Mouse (Mus musculus) olfactory bulb, adult 2 months (tissue): Measurements from ENCODE around the gene Ctdspl. TPM values are rescaled to one million over a fixed set of nuclear protein-coding genes. Genes with fewer than 3 reads are reported as not detected.
A peak's percentile ranks its signal among the peaks of the same experiment; 100 is the strongest.

Experiments
- H3K27ac ChIP-seq: fragments of 200-500 bp; 2 replicates; pipeline ENCODE4 v1.5.1; 2012; ENCODE audit warnings: low read depth, low read length; ENCODE audit not compliant: insufficient read depth
- H3K4me1 ChIP-seq: fragments of 200-500 bp; 2 replicates; pipeline ENCODE4 v1.6.1; 2012; ENCODE audit warnings: low read length; ENCODE audit not compliant: control insufficient read depth, insufficient read depth
- H3K4me3 ChIP-seq: fragments of 200-500 bp; 2 replicates; pipeline ENCODE4 v1.5.1; 2012; ENCODE audit warnings: mild to moderate bottlenecking, low read depth, low read length, moderate library complexity; ENCODE audit not compliant: insufficient read depth
- CTCF ChIP-seq: fragments of 200-500 bp; IDR thresholded peaks from 2 replicates; pipeline ENCODE4 v1.5.1; 2012; ENCODE audit warnings: low read depth, mild to moderate bottlenecking, low read length, moderate library complexity; ENCODE audit not compliant: insufficient read depth
- POLR2A ChIP-seq: fragments of 200-500 bp; IDR thresholded peaks from 2 replicates; pipeline ENCODE4 v1.6.1; 2012; ENCODE audit warnings: mild to moderate bottlenecking, low read depth, low read length, moderate library complexity; ENCODE audit not compliant: insufficient read depth
- WGBS: fragments of 180-500 bp; shearing (Covaris S2); methylation state at CpG from one replicate; pipeline ENCODE4 v1.1.7; 2018; 5-methylcytosine and 5-hydroxymethylcytosine counted together
- polyA plus RNA-seq: library from polyadenylated mRNA; stranded (reverse); fragments of >200 nt; gene quantifications from 2 replicates; pipeline ENCODE4 v1.2.4, GENCODE M21; 2012; ENCODE audit warnings: low replicate concordance; ENCODE audit not compliant: missing spikeins, insufficient read depth, insufficient read length

Gene Ctdspl
- polyA plus RNA-seq, 1 experiment = not detected

DNA sequence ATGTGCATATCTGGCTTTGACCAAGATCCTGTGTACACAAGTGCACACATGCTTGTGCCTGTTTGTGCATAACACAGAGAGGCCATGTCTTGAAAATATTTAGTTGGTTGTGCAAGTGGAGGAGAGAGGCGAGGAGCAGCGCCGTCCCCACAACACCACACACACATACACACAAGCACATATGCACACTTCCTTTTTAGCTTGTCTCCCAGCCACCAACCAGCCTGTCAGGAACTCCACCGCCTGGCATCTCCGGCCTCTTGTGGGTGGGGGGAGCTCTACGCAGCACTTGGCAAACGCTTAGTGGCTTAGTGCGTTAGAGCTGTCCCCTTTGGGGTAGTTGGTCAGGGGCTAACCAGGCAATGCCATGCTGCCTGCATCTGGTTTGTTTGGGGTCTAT lies 1.2 kb downstream of the Ctdspl start:
- no peak for TF ChIP-seq CTCF
- no peak for TF ChIP-seq POLR2A
- WGBS = 8% methylated on average over 8 of the region's 8 CpGs
- H3K4me1 ChIP-seq = peaks cover 31% of the 10 kb centered on the region
- H3K4me3 ChIP-seq = peak overlapping the region; percentile 93
- peak overlapping the region; percentile 78 for H3K27ac ChIP-seq

- peak overlapping the region; percentile 78 for H3K27ac ChIP-seq
- WGBS = 56% methylated on average over 2 of the region's 2 CpGs
- TF ChIP-seq POLR2A = no peak
- no peak for TF ChIP-seq CTCF
- H3K4me1 ChIP-seq = peaks cover 31% of the 10 kb centered on the region
- peak overlapping the region; percentile 93 for H3K4me3 ChIP-seq
Measured at GRCm38 (mm10) chr9:118928007-118928406, 1.8 kb downstream of the Ctdspl start.

GRCm38 (mm10) chr9:118928656-118929055 lies 2.4 kb downstream of the Ctdspl start:
- WGBS = 26% methylated on average over 7 of the region's 7 CpGs
- Histone ChIP-seq H3K4me3 (peak overlapping the region; percentile 93), H3K4me1 (peaks cover 31% of the 10 kb centered on the region), H3K27ac (peak overlapping the region; percentile 16; the same call in 1 of the 2 replicates)
- TF ChIP-seq POLR2A (no peak), CTCF (no peak)

DNA sequence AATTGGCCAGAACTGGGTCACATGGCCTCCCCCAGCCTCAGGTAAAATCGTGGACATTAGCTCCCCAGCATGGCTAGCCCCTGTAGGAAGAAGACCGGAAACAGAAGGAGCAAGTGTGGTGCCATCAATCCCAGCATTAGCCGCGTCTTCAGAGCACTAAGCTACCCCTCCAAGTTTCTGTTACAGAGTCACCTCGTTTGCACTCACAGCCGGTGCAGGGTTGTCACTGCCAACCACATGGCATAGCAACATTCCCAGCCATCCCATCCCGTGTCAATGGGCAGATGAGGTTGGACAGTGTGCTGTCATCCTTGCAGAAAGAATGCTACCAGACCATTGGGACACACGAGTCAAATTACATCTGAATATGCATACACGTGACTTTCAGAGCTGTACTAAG lies 4.4 kb downstream of the Ctdspl start:
- TF ChIP-seq CTCF (no peak), POLR2A (no peak)
- Histone ChIP-seq H3K4me3 (no peak overlapping the region), H3K27ac (no peak overlapping the region), H3K4me1 (peaks cover 22% of the 10 kb centered on the region)
- 74% methylated on average over 9 of the region's 9 CpGs for WGBS

DNA sequence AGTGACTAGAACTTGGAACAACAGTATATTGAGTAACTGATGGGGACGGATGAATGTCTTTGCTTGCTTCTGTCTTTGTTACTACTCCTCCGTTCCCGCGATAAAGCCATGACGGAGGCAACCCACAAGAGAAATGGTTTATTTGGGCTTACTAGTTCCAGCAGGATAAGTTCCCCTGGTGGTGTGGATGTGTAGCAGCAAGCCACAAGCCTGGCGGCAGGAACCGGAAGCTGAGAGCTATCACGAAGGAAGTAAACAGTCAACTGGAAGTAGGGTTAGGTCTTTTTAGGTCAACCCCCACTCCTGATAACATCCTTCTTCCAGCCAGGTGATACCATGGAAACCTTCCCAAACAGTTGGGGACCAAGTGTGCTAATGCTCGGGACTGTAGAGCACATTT lies 7.5 kb downstream of the Ctdspl start:
- Histone ChIP-seq H3K4me1 (peaks cover 24% of the 10 kb centered on the region), H3K4me3 (no peak overlapping the region), H3K27ac (no peak overlapping the region)
- TF ChIP-seq CTCF (no peak), POLR2A (no peak)
- 92% methylated on average over 9 of the region's 9 CpGs for WGBS

- 89% methylated on average over 12 of the region's 12 CpGs for WGBS
- Histone ChIP-seq H3K27ac (no peak overlapping the region), H3K4me1 (peaks cover 25% of the 10 kb centered on the region), H3K4me3 (no peak overlapping the region)
- TF ChIP-seq CTCF (no peak), POLR2A (no peak)
Measured at GRCm38 (mm10) chr9:118934319-118934718, 8.1 kb downstream of the Ctdspl start.

DNA sequence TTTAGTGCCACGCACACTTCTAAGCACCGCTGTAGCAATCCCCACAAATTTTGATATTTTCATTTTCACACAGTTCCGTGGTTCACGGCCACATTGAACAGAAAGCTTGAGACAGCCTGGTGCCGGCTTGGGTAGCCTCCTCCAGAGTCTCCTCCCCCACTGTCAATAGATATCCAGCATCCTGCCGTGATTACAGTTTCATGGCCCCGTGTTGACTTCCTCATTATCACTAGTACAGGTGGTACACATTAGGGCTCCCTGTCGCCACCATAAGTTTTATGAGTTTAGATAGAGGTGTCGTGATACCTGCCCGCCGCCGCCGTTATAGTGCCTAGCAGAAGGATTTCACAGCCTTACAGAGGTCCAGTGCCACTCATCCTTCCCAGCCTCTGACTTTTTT lies 8.8 kb downstream of the Ctdspl start:
- Histone ChIP-seq H3K4me1 (peaks cover 30% of the 10 kb centered on the region), H3K27ac (no peak overlapping the region), H3K4me3 (no peak overlapping the region)
- 83% methylated on average over 13 of the region's 13 CpGs for WGBS
- TF ChIP-seq POLR2A (no peak), CTCF (no peak)

- Histone ChIP-seq H3K4me3 (no peak overlapping the region), H3K27ac (peak overlapping the region; percentile 50; the same call in 1 of the 2 replicates), H3K4me1 (peaks cover 24% of the 10 kb centered on the region)
- TF ChIP-seq POLR2A (no peak), CTCF (no peak)
- WGBS = 12% methylated on average over 12 of the region's 12 CpGs
Measured at GRCm38 (mm10) chr9:118936071-118936470, 9.8 kb downstream of the Ctdspl start.

DNA sequence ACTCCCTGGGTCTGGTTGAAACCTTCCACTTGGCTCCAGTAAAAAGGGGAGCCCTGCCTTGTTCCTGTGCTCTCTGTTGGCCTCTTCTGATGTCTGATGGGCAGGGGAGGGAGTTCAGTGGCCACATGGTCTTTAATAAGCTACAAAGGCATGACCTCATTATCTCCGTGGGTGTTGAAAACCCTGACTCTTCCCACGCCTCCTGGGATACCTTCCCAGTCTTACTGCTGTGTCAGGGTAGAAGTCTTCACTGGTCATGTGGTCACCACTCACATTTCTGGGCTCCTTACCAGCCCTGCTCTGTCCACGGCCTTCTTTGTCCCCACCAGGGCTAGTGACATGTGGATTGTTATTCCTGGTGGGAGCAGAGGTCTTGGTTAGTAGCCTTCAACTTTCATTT lies 11.3 kb downstream of the Ctdspl start:
- Histone ChIP-seq H3K4me1 (peaks cover 24% of the 10 kb centered on the region), H3K27ac (no peak overlapping the region), H3K4me3 (no peak overlapping the region)
- TF ChIP-seq POLR2A (no peak), CTCF (no peak)
- WGBS = 31% methylated on average over 3 of the region's 3 CpGs

DNA sequence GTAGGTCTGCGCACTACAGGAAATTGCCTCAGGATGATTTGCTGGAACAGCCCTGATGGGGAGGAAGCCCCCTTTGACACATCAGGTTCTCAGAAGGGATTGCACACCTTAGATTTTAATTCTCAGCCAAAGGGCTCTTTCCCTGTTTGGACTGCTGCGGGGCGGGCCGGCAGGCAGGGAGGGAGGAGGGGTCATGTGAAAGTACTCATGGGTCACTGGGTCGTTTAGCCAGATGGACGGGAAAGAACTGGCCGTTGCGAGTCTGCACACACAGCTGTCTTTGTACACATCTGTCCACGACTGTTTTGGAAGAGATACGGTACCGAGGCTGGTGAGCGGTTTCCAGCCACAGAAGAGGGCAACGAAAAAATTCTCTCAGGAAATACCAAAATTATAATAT lies 13.2 kb downstream of the Ctdspl start:
- 61% methylated on average over 13 of the region's 13 CpGs for WGBS
- H3K4me1 ChIP-seq = peaks cover 24% of the 10 kb centered on the region

More for the DNA sequence above, 13.2 kb downstream of the Ctdspl start:
- H3K4me3 ChIP-seq = no peak overlapping the region
- no peak overlapping the region for H3K27ac ChIP-seq
- TF ChIP-seq CTCF (no peak), POLR2A (no peak)
